Mouse (Mus musculus) heart, embryonic 16.5 days (tissue): ENCODE data around the gene Dhrs7b. TPM values are rescaled to one million over a fixed set of nuclear protein-coding genes. Genes with fewer than 3 reads are reported as not detected.
"Not testable (repeated sequence)": the region's sequence is repeated elsewhere in the genome, so short reads cannot be mapped to it uniquely, and the experiment has no call there.

Experiments used
- ATAC-seq: fragments of 200-750 bp; cut with Nextera tagmentation; replicated peaks from 2 replicates; pipeline ENCODE4 v1.8.0; 2017; ENCODE audit warnings: moderate number of reproducible peaks; ENCODE audit not compliant: insufficient read depth, low FRiP score; ENCODE audit errors: extremely low read depth
- H3K27ac ChIP-seq: fragments of 300-500 bp; sonication (generic); 2 replicates; pipeline ENCODE4 v1.5.1; 2014; ENCODE audit warnings: mild to moderate bottlenecking, low read length, control low read depth, moderate library complexity
- H3K27me3 ChIP-seq: fragments of 300-500 bp; sonication (generic); 2 replicates; pipeline ENCODE4 v1.6.1; 2014; ENCODE audit warnings: low read length, mixed read lengths; ENCODE audit not compliant: control insufficient read depth, insufficient read depth
- H3K36me3 ChIP-seq: fragments of 300-500 bp; sonication (generic); 2 replicates; pipeline ENCODE4 v1.6.1; 2014; ENCODE audit not compliant: control insufficient read depth, insufficient read depth
- H3K4me1 ChIP-seq: fragments of 300-500 bp; sonication (generic); 2 replicates; pipeline ENCODE4 v1.6.1; 2014; ENCODE audit warnings: low read length, mixed read lengths; ENCODE audit not compliant: control insufficient read depth, insufficient read depth
- H3K4me2 ChIP-seq: fragments of 300-500 bp; sonication (generic); 2 replicates; pipeline ENCODE4 v1.6.1; 2014; ENCODE audit warnings: low read depth, mild to moderate bottlenecking, control low read depth, low read length
- H3K4me3 ChIP-seq: fragments of 300-500 bp; sonication (generic); 2 replicates; pipeline ENCODE4 v1.5.1; 2014; ENCODE audit warnings: mild to moderate bottlenecking, control low read depth, low read length
- H3K9ac ChIP-seq: fragments of 300-500 bp; sonication (generic); 2 replicates; pipeline ENCODE4 v1.6.1; 2014; ENCODE audit warnings: low read length, control low read depth
- H3K9me3 ChIP-seq: fragments of 300-500 bp; sonication (generic); replicated peaks from 2 replicates; pipeline ENCODE4 v1.6.1; 2016; ENCODE audit warnings: low read length; ENCODE audit not compliant: control insufficient read depth
- WGBS: fragments of 180-500 bp; shearing (Covaris S2); extraction: QIAGEN DNeasy Blood & Tissue Kit; methylation state at CpG from one replicate; pipeline ENCODE4 v1.1.7; 2014; 5-methylcytosine and 5-hydroxymethylcytosine counted together
- polyA plus RNA-seq: library from polyadenylated mRNA; unstranded; fragments of >200 nt; fragmentation: Nextera tagmentation; extraction: Ambion mirVana; gene quantifications from 2 replicates; pipeline ENCODE4 v1.2.1, GENCODE M21; 2015

The Dhrs7b gene
- polyA plus RNA-seq, 1 experiment from 2014 or later, result 29.9 TPM

DNA sequence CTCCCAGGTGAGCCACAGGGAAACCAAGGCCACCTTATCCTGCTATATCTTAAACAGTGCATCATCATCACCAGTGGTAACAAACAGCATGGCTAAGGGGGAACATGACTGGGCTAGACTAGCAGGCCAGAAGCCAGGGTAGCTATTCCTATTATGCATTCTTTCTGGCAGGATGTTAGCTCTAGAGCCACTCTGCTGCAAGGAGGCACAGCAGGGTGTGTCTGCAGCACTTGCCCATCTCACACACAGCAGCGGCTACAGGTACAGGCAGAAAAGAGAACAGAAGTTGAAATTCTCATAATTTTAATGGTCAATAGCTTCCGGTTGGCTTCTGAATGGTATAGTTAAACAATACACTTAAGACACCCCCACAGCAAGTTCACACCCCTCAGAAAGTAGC, 33.7 kb downstream of the Dhrs7b start:
- peaks cover 38% of the 10 kb centered on the region for H3K4me1 ChIP-seq
- H3K9me3 ChIP-seq, result no peaks in the 10 kb centered on the region
- 80% methylated on average over 2 of the region's 2 CpGs for WGBS
- peaks cover 26% of the 10 kb centered on the region for H3K36me3 ChIP-seq
- H3K4me3 ChIP-seq, result no peak overlapping the region
- no peak for ATAC-seq
- H3K27ac ChIP-seq, result no peak overlapping the region
- H3K4me2 ChIP-seq, result no peak overlapping the region
- H3K27me3 ChIP-seq, result no peaks in the 10 kb centered on the region
- H3K9ac ChIP-seq, result no peak overlapping the region

DNA sequence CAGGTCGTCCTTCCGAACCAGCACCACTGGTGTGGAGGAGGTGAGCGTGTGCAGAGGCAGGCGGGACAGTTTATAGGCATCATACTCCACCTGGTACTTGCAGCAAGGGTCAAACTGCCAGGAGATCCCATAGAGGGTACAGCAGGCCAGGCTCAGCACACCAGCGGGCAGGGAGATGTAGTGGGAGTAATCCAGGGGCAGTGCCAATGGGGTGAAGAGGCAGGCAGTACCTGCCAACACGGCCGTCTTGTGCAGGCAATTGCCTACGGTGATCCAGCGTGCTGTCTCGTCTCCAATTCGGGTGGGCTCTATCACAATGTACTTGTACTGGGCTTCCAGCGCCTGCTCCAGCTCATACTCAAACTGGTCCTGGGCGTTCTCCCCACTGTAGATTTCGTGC, 34.5 kb downstream of the Dhrs7b start:
- whole genome bisulfite sequencing, result 81% methylated on average over 14 of the region's 14 CpGs
- H3K9ac ChIP-seq, result no peak overlapping the region
- no peak overlapping the region for H3K4me3 ChIP-seq
- no peaks in the 10 kb centered on the region for H3K9me3 ChIP-seq
- peaks cover 26% of the 10 kb centered on the region for H3K36me3 ChIP-seq
- H3K4me2 ChIP-seq, result no peak overlapping the region
- H3K27ac ChIP-seq, result no peak overlapping the region
- H3K4me1 ChIP-seq, result peaks cover 43% of the 10 kb centered on the region
- no peak for ATAC-seq
- no peaks in the 10 kb centered on the region for H3K27me3 ChIP-seq

DNA sequence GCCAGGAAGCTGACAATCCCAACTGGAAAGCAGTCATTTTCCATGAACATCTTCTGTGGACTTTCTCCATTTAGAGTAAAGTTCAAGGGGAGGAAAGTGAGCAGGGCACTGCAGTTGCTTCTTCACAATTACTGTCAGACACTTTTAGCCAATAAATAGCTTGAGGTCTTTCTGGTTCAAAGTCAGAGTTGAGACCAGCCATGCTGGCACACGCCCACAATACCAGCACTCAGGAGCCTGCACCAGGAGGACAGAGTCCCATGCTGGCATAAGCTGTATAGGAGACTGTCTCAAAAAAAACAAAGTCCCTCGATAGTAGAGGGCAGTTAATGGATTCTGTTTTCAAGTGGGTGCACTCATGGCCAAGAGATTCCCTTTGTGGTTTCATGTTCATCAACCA, 35.6 kb downstream of the Dhrs7b start:
- Histone ChIP-seq H3K27ac (no peak overlapping the region), H3K4me2 (no peak overlapping the region), H3K4me3 (no peak overlapping the region), H3K27me3 (no peaks in the 10 kb centered on the region), H3K9ac (no peak overlapping the region), H3K9me3 (no peaks in the 10 kb centered on the region), H3K36me3 (peaks cover 24% of the 10 kb centered on the region), H3K4me1 (peaks cover 43% of the 10 kb centered on the region)
- ATAC-seq, result no peak
- 38% methylated on average over 2 of the region's 2 CpGs for WGBS

DNA sequence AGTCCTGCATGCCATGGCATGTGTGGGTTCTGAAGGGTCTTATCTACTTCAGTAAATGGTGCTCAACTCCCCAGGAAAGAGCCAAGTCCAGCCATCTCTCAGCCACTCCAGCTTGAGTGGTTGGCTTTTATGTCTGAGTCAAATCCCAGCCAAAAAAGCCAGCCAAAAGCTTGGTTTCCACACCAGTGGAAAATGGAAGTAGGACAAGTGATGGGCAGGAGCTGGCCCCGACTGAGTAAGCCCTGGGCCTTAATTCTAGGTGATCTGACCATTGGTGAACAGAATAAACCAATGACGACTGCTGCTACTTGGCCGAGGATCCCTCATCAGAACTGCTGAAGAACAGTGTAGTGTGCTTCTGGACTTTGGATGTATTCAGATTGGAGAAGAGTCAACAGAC, 37.0 kb downstream of the Dhrs7b start:
- H3K36me3 ChIP-seq, result peaks cover 13% of the 10 kb centered on the region
- peaks cover 50% of the 10 kb centered on the region for H3K4me1 ChIP-seq
- no peak overlapping the region for H3K4me3 ChIP-seq
- H3K27ac ChIP-seq, result no peak overlapping the region
- H3K4me2 ChIP-seq, result no peak overlapping the region
- no peaks in the 10 kb centered on the region for H3K9me3 ChIP-seq
- no peak overlapping the region for H3K9ac ChIP-seq
- H3K27me3 ChIP-seq, result no peaks in the 10 kb centered on the region
- ATAC-seq, result no peak
- WGBS, result 88% methylated on average over 3 of the region's 3 CpGs

DNA sequence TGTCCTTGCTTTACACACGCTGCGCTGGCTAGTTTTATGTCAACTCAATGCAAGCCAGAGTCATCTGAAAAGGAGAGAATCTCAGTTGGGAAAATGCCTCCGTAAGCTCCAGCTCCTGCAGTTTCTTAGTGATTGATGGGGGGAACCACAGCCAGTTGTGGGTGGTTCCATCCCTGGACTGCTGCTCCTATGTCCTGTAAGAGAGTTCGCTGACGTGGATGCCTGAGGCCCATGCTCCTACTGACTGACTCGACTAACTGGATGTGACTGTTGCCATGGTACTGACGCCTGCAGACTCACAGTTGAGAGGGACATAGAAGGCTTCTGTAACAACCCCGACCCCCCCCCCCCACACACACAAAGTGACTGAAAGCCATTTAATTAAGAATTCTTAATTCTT, 37.5 kb downstream of the Dhrs7b start:
- 72% methylated on average over 8 of the region's 8 CpGs for WGBS
- Histone ChIP-seq H3K4me3 (no peak overlapping the region), H3K27ac (no peak overlapping the region), H3K36me3 (peaks cover 13% of the 10 kb centered on the region), H3K27me3 (no peaks in the 10 kb centered on the region), H3K9me3 (no peaks in the 10 kb centered on the region), H3K4me1 (peaks cover 50% of the 10 kb centered on the region), H3K4me2 (no peak overlapping the region), H3K9ac (no peak overlapping the region)
- ATAC-seq, result no peak

DNA sequence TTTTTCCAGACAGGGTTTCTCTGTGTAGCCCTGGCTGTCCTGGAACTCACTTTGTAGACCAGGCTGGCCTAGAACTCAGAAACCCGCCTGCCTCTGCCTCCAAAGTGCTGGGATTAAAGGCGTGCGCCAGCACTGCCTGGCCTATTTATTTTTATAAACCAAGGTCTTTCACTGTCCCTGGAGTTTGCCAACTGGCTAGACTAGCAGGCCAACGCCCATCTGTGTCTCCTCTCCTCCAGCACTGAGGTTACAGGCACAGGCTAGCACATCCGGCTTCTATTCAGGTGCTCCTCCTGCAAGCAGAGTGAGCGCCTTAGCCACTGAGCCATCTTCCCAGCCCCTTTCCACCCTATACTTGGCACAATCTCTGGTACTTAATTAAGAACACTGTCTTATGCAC, 39.0 kb downstream of the Dhrs7b start:
- peaks cover 46% of the 10 kb centered on the region for H3K4me1 ChIP-seq
- H3K9ac ChIP-seq, H3K9me3 ChIP-seq, H3K4me3 ChIP-seq, H3K27ac ChIP-seq, ATAC-seq, H3K4me2 ChIP-seq, H3K27me3 ChIP-seq: not testable (repeated sequence)
- WGBS, result 91% methylated on average over 6 of the region's 6 CpGs
- H3K36me3 ChIP-seq, result peaks cover 10% of the 10 kb centered on the region

DNA sequence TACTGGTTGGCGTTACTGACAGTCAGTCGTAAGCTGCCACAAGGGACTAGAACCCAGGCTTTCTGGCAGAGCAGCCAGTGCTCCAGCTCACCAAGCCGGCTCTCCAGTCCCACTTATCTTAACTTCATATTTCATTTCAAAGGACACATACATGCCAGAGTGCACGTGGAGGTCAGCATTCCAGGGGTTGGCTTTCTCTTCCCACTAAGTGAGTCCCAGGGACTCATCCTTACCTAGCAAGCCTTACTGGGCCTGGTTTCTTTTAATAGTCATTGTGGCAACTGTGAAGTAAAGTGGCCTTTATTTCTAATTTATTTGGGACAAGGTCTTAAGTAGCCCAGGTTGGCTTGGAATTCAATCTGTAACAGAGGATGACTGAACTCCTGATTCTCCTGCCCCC, 41.0 kb downstream of the Dhrs7b start:
- no peaks in the 10 kb centered on the region for H3K27me3 ChIP-seq
- 32% methylated on average over 4 of the region's 4 CpGs for whole genome bisulfite sequencing
- no peaks in the 10 kb centered on the region for H3K9me3 ChIP-seq
- H3K9ac ChIP-seq, result no peak overlapping the region
- H3K4me3 ChIP-seq, result no peak overlapping the region
- peak overlapping the region; percentile 8; the same call in 1 of the 2 replicates for H3K4me2 ChIP-seq
- ATAC-seq, result no peak
- no peak overlapping the region for H3K27ac ChIP-seq
- 0 out of 2 replicates have a peak, but pooled peaks cover 2% of the 10 kb centered on the region for H3K36me3 ChIP-seq
- peaks cover 58% of the 10 kb centered on the region for H3K4me1 ChIP-seq

DNA sequence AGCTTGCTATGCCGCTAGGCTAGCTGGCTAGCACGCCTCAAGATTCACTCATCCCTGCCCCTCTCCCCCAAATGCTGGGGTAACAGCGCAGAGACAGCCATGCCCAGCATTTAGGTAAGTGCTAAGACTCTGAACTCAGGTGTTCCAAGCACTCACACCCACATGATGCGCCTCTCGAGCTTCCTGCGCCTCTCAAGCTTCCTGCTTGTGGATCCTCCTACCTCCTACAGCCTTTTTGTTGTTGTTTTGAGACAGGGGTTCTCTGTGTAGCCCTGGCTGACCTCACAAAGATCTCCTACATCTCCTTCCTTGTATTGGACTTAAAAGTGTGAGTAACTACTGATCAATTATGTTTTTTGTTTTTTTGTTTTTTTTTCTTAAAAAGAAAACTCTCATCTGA, 42.7 kb downstream of the Dhrs7b start:
- Histone ChIP-seq H3K9me3 (no peaks in the 10 kb centered on the region), H3K9ac (no peak overlapping the region), H3K27ac (no peak overlapping the region), H3K27me3 (no peaks in the 10 kb centered on the region), H3K4me2 (no peak overlapping the region), H3K4me1 (peaks cover 59% of the 10 kb centered on the region), H3K4me3 (no peak overlapping the region), H3K36me3 (0 out of 2 replicates have a peak, but pooled peaks cover 2% of the 10 kb centered on the region)
- WGBS, result 67% methylated on average over 6 of the region's 6 CpGs
- ATAC-seq, result no peak

DNA sequence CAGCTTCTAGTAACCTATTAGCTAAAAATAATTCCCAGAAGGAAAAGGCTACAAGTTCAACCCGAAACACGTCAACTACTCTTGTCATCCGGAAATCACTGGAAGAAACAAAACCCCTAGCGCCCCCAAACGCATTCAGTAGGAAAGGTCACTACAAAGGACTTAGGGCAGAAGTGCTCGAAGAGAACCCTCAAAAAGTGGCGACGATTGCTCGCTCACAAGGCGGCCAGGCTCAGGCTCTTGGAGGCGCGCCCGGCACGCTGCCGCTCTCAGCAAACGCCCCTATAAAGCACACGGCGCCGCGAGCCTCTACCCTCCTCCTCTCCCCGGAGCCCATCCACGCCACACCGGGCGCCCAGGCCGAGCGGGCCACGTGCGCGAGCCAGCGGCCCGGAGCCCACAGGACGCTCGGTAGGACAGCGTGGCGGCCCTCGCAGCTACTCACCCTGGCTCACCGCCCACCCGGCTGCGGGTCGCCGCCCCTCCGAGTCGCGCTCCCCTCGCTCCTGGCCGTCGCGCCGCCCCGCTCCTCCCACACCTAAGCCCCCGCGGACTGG, 47.7 kb downstream of the Dhrs7b start:
- no peaks in the 10 kb centered on the region for H3K36me3 ChIP-seq
- peak overlapping the region; percentile 97 for H3K9ac ChIP-seq
- H3K4me3 ChIP-seq, result peak overlapping the region; percentile 97
- H3K4me2 ChIP-seq, result peak overlapping the region; percentile 83
- H3K27me3 ChIP-seq, result no peaks in the 10 kb centered on the region
- under 1% methylated on average over 48 of the region's 52 CpGs for WGBS
- H3K27ac ChIP-seq, result peak overlapping the region; percentile 99
- H3K4me1 ChIP-seq, result peaks cover 49% of the 10 kb centered on the region
- no peaks in the 10 kb centered on the region for H3K9me3 ChIP-seq
- peak; percentile 46 for ATAC-seq
